Mouse (Mus musculus): Measurements from ENCODE around the gene Tti1.

Gene Tti1

GRCm38 (mm10) chr2:158037571-158037970, 9.3 kb upstream of the Tti1 start:
- CTCF ChIA-PET: no interaction called here

DNA sequence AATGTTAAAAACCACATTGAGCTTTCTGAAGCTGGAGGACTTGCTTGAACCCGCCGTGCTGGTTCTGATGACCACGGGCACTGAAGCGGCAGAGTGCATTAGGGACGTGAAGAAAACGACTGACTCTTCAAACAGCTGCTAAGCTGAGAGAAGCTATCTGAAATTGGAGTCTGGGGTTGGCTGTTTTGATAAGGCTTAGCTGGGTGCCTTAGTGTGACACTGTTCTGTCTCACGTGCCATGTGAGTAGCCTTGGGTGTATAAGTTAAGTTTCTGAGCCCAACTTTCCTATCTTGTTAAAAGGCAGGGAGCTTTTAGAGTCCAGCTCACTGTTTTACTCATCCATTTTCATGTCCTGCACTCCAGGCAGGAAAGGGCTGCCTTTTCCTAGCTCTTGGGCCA, 8.7 kb upstream of the Tti1 start:
- CTCF ChIA-PET: no interaction called here

GRCm38 (mm10) chr2:158036408-158036807, 8.2 kb upstream of the Tti1 start:
- CTCF ChIA-PET: no interaction called here

DNA sequence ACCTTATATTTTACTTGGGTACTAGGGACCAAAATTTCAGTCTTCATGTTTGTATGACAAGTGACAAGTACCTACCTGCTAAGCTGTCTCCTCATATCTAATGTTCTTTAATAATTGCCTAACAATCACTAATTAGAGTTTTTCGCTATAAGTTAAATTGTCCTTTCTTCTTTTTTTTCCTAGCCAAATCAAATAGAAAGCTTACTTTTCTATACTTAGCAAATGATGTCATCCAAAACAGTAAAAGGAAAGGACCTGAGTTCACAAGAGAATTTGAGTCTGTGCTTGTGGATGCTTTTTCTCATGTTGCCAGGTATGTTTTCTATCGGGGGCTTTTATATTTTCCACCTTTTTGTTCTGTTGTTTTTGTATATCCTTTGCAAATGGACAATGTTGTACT, 7.6 kb upstream of the Tti1 start:
- CTCF ChIA-PET: no interaction called here

DNA sequence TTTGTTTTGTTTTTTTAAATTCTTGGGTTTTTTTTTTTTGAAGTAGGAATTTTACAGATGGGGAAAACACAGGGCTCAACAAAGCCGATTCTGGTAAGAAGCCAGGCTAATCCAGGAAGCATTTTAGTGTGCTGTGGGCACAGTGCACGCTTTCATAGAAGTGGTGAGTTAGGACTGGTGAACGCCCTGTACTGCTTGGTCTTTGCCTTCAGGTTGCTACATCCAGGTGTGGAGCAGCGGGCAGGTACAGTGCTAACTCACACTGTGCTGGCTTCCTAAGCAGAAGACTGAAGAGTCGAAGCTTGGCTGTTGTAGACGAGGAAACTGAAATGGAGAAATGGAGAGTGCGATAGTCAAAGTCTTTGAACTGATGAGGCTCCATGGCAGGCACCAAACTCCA, 1.8 kb upstream of the Tti1 start:
- CTCF ChIA-PET: no interaction called here

DNA sequence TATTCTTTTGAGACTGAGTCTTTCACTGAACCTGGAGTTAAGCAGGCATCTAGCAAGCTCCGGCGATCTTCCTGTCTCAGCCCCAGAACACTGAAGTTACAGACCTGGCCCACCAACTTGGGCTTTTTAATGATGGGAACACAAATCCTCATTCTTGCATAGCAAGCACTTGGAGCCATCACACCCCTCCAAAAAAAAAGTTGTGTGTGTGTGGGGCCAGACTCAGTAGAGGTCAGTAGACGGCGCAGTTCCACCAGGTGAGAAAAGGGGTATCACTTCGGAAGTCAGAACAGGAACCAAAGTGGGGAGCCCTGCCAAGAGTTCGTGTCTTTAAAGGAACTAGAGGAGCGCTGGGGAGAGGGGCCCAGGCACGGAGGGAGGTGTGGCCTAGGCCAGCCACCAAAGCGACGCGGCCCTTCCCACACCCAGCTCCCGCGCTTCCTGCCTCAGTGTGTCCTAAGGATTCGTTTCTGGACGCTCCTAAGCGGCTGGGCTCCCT, 329 bp downstream of the Tti1 start:
- CTCF ChIA-PET: no interaction called here

DNA sequence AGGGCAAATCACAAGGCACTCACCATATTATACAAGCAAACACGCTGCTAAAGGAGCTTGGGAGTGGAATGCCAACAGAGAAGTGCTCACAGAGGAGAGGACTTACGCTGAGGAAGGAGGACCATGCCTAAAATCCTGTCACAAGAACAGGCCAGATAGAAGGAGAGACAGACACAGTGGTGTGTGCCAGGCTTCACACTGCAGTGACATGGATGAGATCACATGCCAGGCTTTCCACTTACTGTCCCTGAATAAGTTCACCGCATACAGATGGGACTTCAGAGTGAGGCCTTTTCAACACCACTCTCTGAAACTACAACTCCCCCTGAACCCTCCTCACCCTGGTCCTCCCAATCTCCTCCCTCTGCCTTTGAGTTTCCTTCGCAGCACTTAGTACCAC, 10.9 kb downstream of the Tti1 start:
- CTCF ChIA-PET: no interaction called here

GRCm38 (mm10) chr2:158012608-158013007, 15.6 kb downstream of the Tti1 start:
- CTCF ChIA-PET: no interaction called here

- CTCF ChIA-PET: no interaction called here
Observed at GRCm38 (mm10) chr2:158009373-158009772, 18.9 kb downstream of the Tti1 start.

DNA sequence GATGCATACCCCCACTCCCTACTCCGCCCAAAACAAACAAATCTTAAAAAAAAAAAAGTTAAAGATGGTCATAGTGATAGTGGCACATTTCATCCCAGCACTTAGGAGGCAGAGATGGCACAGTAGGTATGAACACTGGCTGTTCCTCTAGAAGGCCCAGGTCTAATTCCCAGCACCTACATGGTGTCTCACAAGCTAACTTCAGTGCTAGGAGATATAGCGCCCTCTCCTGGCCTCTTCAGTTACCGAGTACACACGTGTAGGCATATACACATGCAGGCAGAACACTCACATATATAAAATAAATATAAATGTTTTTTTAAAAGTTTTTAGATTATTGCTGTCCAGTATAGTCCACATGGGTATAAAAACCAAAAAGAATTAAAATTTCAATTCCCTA, 22.6 kb downstream of the Tti1 start:
- CTCF ChIA-PET: interaction anchor here (0.6 kb wide), 1 partner anchor 14 kb away, joined by 3 read pairs; no protein-coding TSS in a partner anchor

DNA sequence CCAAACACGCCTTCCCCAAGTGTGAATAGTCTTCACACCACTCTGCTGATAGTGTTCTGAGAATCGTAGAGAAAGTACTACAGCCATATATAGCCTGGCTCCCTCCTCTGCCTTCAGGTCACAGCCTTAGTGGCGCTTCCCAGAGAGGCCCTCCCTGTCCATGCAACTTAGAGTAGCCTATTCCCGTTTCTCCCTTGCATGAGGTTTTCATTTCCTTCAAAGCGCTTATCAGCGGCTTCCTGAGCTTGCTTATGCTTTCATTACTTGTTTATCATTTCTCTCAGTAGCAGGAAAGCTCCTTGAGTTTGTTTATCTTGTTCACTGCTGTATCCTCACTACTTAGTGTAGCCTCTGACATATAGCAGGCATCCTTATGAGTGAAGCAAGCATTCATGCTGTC, 23.6 kb downstream of the Tti1 start:
- CTCF ChIA-PET: no interaction called here

- CTCF ChIA-PET: no interaction called here
Observed at GRCm38 (mm10) chr2:157998817-157999216, 29.4 kb downstream of the Tti1 start.

DNA sequence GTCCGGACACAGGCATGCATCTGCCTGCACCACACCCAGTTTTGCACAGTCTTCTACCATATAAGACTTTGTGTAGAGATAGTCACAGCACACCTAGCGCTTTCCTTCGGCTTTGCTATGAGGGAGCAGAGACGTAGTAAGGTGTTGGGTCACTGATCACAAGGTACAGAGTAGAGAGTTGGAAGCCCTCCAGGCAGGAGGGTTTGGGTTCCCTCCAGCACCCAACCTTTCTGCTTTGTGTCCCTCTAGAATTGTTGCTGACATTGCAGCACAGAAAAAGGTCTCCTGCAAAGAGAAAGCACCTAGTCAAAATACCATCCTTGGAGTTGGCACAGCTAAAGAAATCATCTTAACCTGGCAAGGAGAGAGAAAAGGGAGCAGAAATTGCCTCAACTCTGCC, 35.7 kb downstream of the Tti1 start:
- CTCF ChIA-PET: no interaction called here

- CTCF ChIA-PET: no interaction called here
Observed at GRCm38 (mm10) chr2:157991026-157991425, 37.2 kb downstream of the Tti1 start.

GRCm38 (mm10) chr2:157989946-157990345, 38.3 kb downstream of the Tti1 start:
- CTCF ChIA-PET: interaction anchor here (0.5 kb wide), 1 partner anchor 395 kb away, joined by 3 read pairs; no protein-coding TSS in a partner anchor

DNA sequence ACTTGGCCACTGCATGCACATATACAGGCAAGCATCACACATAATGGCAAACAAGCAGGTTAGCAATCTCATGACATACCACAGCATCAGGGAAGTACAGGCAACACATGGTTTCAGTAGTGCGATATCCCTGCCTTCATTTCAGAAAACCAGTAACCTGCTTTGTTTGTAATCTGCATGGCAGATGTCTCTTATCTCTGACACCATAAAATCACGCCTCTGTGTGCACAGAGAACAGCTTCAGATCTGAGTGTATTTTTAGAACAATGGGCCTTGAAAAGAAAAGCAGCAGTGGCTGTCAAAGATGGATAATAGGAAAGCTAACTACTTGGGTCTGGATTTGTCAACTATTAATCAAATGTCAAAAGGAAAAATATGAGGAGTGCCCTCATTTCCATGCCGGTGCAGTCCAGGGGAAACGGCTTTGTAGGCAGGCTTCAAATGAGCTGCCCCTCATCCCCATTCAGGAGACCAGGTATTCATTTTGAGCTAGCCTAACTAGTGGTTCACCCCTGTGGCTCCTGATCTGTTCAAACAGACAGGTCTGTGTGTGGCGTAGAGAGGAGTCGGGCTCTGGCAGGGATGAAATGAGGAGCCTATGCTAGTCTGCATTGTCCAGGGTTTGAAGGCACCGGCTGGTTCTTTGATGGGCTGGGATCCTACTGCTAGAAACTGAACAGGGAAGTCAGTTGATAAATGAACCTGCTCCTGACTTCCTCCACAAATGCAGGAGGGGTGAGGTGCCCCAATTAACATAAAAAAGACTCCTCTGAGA, 39.6 kb downstream of the Tti1 start:
- CTCF ChIA-PET: no interaction called here

GRCm38 (mm10) chr2:157986235-157986634, 42.0 kb downstream of the Tti1 start:
- CTCF ChIA-PET: no interaction called here

DNA sequence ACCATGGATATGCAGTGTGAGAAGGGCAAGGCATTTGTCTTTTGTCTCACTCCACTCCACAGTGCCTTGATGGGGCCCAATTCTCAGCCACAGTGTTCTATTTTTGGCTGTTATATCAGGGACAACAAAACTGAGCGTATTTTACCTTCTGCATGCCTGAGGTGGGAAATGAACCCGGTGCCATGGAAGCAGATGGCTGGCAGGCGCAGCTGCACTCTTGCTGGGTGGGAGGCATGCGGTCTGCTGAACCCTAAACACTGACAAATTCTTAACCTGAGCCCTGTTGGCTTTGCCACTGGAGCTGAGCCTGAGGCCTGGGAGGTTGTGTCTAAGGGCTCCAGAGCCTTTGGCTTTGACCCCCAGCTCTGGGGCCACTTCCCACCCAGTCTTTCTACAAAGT, 42.6 kb downstream of the Tti1 start:
- CTCF ChIA-PET: no interaction called here

DNA sequence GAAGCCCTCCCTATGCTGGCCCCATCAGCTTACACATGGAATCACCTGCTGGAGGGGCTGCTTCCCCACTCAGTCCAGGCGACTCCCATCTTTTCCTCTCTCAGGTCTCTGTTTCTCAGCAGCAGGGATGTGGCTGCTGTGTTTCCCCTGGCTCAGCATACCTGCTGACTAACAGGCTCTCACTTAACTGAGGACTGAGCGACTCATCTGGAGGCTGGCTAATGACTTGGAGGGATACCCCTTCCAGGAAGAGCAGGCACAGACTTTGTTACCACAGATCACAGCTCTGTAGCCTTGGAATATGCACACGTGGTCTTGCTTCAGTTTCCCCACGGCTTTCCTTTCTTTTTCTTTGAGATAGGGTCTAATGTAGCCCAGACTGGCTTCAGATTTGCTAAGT, 45.0 kb downstream of the Tti1 start:
- CTCF ChIA-PET: no interaction called here

DNA sequence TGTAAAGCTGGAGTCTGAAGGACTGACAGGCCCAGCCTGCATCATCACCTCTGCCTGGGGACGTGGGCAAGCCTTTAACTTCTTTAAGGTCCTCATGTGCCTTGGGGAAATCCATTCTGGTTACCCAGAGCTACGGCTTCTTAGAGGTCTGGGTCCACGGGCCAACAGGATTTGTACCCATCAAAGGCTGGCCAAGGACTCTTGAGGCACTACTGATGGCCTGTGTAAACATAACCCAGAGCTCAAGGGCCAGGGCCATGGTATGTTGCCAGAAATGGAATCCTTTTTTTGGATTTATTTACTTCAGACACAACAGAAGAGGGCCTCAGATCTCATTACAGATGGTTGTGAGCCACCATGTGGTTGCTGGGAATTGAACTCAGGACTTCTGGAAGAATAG, 45.5 kb downstream of the Tti1 start:
- CTCF ChIA-PET: no interaction called here

DNA sequence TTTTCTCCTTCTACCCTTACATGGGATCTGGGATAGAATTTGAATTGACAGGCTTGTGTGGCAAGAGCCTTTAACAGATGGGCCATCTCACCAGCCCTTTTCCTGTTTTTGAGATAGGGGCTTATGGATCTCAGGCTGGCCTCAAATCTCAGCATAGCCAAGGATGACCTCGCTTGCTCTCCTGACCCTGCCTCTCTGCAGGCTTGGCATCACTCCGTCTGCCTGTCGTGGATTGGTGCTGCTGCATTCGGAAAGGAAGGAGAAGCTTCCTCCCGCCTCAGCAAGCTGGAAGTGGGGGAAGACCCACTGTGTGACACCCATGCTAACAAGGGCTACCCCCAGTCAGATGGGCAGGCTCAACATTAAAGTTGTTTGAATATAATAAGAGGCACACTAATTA, 49.0 kb downstream of the Tti1 start:
- CTCF ChIA-PET: no interaction called here

GRCm38 (mm10) chr2:157975595-157975994, 52.6 kb downstream of the Tti1 start:
- CTCF ChIA-PET: no interaction called here

- CTCF ChIA-PET: interaction anchor here (0.6 kb wide), 1 partner anchor 49 kb away, joined by 8 read pairs; no protein-coding TSS in a partner anchor
Observed at GRCm38 (mm10) chr2:157974604-157975501, 53.4 kb downstream of the Tti1 start.

All from spleen, embryonic (tissue).